Mouse (Mus musculus) frontal cortex, postnatal 36 days (tissue): Measurements from ENCODE around the gene Nmrk1.

ENCODE experiments used
- DNase-seq, 2 experiments: peaks; one replicate each; pipeline ENCODE4 v3.0.0; 2022; ENCODE audit warnings: low spot score in 2 of 2

Nmrk1 gene

DNA sequence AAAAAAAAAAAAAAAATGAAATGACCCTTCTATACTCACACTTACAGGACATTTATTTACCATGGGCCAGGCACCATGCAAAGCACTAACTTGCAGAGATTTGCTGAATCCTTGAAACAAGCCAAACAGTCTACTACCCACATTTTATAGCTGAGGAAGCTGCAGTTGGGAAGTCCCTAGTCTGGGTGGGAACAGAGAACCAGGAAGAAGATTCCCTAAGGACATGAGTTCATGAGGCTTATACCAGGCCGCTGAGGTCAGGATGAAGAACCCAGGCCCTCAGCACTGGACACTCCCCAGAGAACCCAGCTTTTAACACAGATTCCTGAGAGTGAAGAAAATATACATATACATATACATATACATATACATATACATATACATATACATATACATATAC, 14.2 kb upstream of the Nmrk1 start:
- DNase-seq, result no peak

DNA sequence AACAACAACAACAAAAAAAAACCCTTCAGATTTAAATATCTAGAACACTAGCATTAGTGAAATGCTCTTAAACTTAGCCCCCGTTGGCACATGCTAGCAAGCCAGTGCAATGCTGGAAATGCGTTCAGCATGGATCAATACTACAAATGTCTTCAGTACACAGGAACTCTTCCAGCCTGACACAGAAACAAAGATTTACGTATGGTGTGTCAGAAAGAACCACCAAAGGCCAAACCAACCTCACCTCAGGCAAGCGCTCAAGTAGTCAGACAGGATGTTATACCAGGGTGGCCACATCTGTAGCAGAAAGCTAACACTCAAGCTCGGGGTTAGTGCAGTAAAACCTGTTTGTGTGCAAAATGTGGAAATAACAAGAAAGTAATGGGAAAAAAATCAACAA, 12.7 kb upstream of the Nmrk1 start:
- no peak for DNase-seq

DNA sequence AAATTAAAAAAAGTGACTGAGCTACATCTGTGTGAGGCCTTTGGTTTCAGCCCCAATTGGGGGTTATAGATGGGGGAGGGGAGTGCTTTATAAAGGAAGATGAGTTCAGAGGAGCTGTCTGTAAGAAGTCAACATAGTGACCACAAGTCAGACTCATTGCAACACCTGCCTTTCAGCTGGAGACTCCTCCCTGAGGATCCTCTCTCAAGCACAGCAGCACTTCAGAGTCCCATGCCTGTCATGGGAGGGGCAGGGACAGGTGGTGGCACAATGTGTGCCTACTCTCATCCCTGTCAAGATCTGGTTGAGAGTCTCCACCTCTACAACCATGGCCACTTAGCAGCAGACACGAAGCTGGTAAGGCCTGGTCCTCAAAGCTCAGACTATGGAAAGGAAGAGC, 12.1 kb upstream of the Nmrk1 start:
- no peak for DNase-seq

DNA sequence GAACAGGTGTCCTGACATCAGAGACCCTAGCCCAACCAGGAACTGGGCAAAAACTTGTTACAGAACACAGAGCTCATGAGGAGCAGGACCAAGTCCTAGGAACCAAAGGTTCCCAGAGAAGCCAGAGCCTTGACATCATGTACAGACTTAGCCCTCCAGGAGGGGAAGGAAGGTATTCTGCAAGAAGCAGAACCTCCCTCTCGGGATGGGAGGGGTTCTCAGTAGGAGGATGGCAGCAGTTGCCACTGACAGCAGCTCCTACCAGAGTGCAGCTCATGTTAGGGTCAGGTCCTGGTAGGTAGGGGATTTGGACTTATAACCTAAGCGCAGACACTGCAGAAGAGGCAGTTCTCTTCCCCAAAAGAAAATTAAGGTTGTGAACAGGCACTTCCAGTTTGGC, 7.9 kb upstream of the Nmrk1 start:
- no peak for DNase-seq

DNA sequence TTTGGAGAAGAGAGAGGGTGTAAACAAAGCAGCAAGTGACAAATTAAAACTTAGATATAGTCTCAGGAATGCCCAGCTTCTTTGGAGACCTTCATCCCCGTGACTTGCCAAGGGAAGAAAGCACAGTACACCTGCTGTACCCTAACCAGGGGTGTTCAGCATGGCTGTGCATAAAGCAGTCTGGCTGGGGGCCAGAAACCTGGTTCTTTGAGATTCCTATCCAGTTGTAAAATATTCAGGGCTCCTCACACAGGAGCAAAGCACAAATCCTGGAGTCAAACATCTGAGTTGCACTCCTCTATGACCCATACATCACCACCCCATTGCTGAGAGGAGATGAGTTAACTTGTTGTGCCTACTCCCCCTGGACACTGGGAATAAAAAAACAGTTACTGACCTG, 2.2 kb upstream of the Nmrk1 start:
- no peak for DNase-seq

DNA sequence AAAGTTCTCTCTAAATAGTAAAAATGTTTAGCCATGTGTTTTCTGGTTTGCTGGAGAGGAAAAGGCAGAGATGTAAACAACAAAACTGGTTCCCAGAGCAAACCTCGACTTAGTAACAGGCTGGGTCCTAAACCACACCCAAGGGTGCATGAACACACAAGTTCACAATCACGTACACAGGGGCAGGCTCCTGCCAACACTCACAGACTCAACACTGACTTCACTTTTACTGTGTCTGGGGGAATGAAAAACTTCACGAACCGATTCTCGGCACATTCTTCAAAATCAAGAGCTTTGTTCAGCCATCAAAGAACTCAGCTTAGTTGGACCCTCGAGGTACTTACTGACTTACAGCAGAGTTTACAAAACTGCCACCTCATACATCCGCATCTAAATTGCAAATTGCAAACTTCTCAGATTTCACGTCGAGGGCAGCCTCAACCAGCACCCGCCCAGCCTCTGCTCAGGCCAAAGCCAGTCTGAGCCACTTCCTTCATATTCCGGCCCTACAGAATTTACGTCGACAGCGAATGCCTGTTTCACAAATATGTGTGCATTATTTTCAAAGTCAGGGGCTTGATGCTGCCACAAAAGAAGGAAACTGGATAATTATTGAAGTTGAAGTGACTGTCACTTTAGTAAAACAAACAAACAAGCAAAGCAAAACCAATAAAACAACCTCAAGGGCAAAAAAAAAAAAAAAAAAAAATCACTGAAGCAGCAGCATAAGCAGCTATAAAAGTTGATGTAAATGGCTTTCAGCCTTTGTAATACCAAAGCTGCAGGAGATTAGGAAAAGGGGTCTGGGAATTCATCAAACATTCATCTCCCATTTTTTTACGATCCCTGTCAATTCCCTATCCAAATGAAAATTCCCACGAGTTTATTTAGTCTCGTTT, 1.3 kb upstream of the Nmrk1 start:
- no peak for DNase-seq

DNA sequence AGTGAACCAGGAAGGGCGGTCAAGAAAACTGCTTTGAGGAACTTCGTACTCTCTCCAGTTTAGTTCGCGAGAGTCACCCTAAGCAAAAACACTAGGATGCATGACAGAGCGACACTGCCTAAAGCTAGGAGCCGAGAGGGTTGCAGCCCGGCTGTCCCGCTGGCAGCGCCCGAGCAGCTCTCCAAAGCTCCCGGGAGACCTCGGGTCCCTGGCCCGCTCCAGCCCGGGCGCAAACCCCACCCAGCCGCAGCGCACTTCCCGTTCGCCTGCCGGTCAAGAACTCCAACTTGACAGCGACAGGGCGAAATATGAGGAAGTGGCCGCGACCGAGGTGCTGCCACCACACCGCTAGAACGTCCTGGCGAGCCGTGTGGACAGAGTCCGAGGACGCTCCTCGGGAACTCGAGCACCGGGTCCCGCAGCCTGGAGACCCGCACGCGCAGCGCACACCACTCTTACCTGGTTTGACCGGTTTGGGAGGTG, 548 bp upstream of the Nmrk1 start:
- peak; percentile 31 to 40 for DNase-seq

DNA sequence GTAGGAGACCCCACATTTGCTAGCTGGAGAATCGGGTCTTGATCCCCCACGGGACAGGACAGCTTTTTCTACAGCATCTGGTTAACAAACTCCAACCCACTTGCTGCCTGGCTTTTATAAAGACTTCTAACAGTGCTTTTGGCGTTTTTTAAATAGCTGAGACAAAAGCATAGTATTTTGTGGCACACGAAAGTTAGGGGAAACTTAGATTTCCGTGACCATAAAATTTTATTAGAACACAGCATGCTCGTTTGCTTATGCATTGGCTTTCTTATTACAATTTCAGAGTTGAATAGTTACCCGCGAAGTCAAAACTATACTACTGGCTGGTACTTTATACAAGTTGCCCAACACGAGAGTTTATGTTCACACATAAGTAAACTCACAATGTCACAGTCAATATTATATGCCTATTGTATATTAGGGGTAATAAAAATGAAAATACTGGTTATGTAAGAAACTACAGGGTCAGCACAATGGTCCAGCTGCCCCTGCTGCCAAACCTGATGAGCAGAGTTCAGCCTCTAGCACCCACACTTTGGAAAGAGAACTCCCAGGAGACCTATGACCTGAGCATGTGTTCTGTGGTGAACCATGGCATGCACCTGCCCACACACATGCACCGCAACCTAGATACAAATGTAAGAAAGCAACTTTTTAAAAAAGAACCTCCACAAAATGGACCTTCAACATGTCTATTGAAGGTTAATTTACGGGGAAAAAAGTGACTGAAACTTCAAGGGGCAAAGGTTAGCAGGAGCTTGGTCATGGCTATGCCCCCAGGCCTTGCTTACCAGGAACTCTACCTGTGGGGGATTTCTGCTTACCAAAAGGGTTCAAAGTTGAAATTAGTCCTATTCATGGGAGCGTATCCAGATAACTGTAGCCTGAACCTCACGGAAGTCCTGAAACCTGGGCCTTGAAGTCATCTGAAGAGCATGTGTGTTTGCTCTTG, 758 bp downstream of the Nmrk1 start:
- DNase-seq, result no peak

DNA sequence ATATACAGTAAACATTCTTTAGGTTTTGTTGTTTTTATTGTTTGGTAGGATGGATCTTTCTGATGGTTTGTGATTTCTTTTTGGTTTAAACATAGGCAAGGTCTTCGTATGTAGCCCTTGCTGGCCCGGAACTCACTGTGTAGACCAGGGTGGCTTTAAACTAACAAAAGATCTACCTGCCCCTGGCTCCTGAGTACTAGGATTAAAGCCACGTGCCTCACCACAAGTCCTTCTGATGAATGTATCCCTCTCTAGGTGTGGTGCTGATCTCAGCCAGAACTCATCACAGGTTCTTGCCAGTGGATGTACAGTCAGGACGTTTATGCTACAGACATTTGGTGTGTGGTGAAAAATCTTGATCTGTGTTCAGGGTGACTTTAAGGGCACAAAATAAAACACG, 6.2 kb downstream of the Nmrk1 start:
- no peak for DNase-seq

DNA sequence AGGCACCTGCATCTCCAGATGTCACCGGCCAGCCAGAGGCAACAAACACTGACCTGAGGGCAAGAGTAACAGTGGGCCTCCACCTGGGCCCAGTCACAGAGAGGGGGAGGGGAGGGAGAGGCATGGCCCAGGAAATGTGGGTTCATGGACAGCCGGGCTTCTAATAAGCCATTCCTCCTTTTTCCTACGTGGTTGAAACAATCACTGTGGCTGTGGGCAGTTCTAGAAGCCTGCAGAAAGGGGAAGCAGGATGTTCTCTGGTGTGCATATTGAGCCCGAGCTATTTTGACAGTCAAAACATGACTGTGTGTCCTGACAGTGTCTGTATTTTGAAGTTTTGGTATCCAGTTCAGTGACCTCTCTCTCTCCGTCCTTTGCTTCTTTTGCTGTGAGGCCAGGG, 7.2 kb downstream of the Nmrk1 start:
- no peak for DNase-seq

DNA sequence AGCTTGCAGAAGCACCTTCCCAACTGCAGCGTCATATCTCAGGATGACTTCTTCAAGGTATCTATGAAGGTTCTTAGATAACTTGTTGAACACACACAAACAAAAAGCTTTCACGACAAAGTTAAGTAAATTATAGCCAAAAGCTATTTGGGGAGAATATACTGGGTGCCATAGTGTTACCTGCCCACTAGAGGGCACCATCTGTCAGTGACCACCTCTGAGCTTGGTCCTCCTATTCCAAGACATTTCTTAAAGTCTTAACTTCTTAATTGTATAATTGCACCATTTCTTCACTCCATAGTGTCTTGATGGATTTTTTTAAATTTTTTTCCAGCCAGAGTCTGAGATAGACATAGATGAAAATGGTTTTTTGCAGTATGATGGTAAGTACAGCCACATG, 7.8 kb downstream of the Nmrk1 start:
- no peak for DNase-seq

DNA sequence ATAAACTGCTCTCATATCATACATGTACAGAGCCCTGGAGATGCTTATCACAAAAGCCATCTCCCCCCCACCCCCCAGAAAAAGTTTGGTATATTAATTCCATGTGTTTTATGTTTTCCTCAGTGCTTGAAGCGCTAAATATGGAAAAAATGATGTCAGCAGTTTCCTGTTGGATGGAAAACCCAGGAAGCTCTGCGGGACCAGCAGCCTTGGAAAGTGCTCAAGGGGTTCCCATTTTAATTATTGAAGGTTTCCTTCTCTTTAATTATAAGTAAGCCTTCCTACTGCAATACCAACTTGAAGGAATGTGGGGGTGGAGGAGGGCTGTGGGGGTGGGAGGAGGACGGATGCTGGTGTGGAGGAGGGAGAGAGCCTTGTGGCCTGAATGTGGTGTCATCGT, 9.3 kb downstream of the Nmrk1 start:
- no peak for DNase-seq

DNA sequence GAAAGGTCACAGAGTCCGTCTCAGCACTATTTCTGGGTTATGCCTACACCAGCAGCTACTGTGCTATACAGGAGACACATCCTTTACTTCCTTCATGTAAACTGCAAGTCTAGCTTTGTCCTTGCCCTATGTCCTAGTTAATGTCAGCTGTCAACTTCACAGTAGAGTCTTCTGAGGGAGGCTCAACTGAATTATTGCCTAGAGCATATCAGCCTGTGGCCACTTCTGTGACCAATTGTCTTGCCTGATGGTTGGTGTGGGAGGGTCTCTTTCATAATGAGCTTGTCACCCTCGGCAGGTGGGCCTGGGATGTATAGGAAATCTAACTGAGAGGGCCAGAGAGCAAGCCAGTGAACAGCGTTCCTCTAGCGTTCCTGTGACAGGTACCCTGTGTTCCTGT, 11.7 kb downstream of the Nmrk1 start:
- no peak for DNase-seq

DNA sequence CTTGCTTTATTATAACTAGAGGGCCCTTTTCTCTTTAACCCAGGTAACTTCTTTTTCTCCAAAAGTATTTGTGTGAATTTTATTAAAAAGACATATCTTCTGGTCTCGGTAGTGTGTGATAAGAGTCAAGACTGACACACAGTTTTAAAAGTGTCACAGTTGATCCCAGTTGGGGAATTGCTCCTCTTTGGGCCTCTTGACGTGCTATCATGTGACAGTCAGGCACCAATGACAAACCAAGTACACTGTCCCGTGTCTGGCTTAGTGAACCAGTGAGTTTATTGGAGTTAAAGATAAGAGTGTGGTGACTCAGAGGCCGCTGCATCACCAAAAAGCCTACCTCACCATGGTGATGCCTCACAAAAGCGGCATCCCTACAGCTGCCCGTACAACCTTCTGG, 12.3 kb downstream of the Nmrk1 start:
- no peak for DNase-seq

DNA sequence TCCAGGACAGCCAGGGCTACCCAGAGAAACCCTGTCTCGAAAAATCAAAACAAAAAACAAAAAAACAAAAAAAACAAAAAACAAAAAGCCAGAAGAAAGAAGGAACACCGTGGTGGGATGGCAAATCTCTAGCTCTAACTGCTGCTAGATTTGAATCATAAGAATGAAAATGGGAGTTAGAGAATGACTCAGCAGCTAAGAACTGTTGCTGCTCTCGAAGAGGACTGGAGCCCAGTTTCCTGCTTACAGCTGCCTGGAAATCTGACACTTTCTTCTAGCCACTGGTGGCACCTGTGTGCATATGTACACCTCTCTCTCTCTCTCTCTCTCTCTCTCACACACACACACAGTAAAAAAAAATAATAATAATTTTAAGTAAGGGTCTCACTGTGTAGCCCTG, 14.6 kb downstream of the Nmrk1 start:
- DNase-seq, result no peak

DNA sequence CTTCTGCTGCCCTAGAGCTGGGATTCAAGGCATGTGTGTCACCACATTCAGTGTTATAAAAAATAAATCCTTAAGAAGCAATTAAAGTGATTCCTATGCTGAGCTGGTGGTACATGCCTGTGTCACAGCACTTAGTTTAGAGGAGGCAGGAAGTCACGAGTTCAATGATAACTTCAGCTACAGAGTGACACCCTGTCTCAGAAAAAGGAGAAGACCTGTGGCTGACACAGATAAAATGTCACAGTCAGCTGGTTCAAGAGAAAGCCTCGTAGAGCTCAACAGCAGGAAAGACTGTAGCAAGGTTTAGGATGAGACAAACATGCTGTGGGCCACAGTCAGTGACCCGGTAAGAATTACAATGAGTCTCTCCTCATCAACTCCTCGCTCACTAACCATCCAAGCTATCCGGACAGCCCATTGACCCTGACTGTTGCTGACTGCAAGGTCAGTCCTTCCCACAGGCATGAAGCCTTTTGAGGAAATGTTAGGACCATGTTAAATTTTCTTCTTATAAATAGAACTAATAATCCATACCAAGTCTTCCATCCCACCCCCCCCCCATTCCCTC, 15.2 kb downstream of the Nmrk1 start:
- DNase-seq, result no peak

DNA sequence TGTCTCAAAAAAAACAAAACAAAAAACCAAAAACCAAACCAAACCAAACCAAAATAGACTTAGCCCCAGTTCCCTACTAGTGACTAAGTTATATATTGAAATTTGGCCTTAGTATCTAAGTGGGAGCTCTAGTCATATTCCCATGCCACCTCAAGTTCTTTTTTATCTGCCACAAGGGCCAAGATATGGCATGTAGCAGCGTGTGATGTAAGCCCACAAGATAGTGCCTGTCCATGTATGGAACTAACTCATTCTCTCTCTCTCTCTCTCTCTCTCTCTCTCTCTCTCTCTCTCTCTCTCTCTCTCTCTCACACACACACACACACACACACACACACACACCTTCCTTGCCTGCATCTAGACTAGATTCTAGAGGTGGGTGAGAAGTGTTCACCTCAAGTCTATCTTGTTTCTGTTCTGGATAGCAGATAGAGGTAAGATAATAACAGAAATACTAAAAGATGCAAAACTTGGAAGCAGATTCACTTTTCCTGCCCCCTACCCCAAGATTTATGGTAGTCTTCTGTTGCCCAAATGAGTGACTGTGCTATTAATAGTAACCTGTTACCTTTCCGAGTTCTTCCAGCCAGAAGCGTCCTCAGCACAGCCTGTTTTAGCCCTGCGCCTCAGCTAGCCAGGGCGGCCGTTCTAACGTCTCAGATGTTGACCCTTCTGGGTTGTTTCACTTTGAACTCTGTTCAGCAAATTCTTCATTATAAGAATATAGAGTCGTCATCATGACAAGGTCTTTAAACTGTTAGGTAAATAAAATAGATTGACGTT, 16.2 kb downstream of the Nmrk1 start:
- no peak for DNase-seq

DNA sequence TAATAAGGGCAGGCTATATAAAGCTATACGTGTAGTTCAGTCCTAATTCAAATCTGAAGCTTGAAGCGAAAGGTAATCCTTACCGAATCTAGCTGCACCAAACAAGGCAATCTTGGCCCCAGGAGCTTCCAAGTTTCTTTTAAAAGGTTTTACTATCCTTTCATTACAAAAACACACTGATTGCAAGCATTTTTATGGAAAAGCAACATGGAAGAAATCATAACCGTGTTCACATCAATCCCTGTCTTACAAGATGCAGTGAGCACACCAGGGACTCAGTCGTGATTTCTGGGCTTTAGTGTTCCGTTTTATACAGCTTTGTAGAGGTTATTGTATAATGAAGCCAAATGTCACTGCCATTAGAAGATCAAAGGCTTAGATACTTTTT, 16.8 kb downstream of the Nmrk1 start:
- DNase-seq, result no peak

DNA sequence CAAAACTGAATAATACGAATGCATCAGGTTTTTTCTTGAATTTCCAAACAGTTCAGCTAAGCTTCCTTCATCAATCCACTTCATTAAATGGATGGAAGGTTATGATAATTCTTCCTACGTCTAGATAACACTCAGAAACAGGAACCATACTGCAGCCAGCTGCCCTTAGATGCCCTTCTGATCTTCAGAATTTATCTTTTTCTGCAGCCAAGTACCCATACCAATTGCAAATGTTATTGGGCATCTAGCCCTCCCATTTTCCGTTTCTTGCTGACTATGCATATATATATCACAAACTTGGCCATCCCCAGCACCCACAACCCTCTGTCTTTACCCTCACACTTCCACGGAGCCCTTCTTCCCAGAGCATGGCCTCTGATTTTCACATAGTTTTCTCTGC, 18.2 kb downstream of the Nmrk1 start:
- DNase-seq, result no peak

DNA sequence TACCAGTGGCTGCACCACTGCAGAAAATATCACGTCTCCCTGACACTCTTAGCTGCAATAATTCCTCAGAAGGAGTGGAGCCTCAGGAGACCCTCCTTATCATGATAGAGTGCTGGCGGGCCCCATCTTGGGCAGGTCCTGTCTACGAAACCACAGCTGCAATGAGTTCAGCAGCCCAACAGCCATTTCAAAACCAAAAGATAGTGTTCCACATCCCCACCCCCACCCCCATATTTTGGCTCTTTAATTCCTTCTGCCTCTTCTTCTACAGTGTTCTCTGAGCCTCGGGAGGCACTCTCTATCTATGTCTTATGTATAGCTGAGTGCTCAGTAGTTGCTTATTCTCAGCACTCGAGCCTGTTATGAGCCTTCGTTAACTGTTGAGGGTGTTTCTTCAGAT, 18.7 kb downstream of the Nmrk1 start:
- DNase-seq, result no peak

DNA sequence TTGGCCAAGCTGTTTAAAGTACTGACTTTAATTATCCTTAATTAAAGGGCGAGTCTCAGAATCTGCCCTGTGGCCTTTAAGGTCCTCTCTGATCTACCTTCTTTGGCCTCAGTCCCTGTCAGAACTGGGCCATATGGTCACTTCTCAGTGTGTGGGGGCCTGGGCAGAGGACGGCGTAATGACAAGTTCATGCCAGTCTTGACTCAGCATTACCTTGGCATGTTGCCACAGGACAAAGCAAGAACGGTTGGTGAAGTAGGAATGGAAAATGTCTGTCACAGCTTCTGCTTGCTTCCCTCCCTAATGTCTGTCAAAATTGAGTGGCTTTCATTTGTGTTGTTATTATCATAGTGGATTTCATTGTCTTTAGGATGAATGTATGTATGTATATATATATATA, 20.8 kb downstream of the Nmrk1 start:
- no peak for DNase-seq

DNA sequence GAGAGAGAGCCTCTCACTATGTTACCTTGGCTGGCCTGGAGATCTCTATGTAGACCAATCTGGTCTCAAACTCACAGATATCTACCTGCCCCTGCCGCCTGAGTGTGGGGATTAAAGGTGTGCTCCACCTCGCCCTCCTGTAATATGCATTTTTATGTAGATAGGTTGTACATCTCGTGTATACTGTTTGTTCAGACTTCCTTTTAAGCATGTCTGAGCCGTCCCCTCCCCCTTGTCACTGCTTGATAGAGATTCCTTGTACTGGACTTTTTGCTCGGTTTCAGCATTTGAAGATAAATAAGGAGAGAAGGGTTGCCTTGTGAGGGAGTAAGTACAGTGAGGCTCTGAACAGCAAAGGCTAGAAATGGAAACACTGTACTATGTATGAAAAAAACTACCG, 21.3 kb downstream of the Nmrk1 start:
- no peak for DNase-seq
